Mouse (Mus musculus) liver, embryonic 15.5 days (tissue): Measurements from ENCODE around the gene Tmem52b. TPM values are rescaled to one million over a fixed set of nuclear protein-coding genes. Genes with fewer than 3 reads are reported as not detected.

Source experiments
- ATAC-seq: fragments of 200-750 bp; cut with Nextera tagmentation; 2 replicates; pipeline ENCODE4 v1.8.0; 2017; ENCODE audit warnings: moderate number of reproducible peaks, mild to moderate bottlenecking, moderate library complexity; ENCODE audit not compliant: insufficient read depth
- H3K27ac ChIP-seq: fragments of 300-500 bp; sonication (generic); replicated peaks from 2 replicates; pipeline ENCODE4 v1.5.1; 2015; ENCODE audit warnings: mild to moderate bottlenecking, inconsistent platforms
- H3K27me3 ChIP-seq: fragments of 300-500 bp; sonication (generic); 2 replicates; pipeline ENCODE4 v1.6.1; 2015; ENCODE audit warnings: mild to moderate bottlenecking, inconsistent platforms
- H3K36me3 ChIP-seq: fragments of 300-500 bp; sonication (generic); replicated peaks from 2 replicates; pipeline ENCODE4 v1.6.1; 2015; ENCODE audit warnings: moderate library complexity, mild to moderate bottlenecking, inconsistent platforms
- H3K4me1 ChIP-seq: fragments of 300-500 bp; sonication (generic); replicated peaks from 2 replicates; pipeline ENCODE4 v1.6.1; 2015; ENCODE audit warnings: inconsistent platforms
- H3K4me2 ChIP-seq: fragments of 300-500 bp; sonication (generic); 2 replicates; pipeline ENCODE4 v1.6.1; 2015; ENCODE audit warnings: moderate library complexity, mild to moderate bottlenecking, inconsistent platforms
- H3K4me3 ChIP-seq: fragments of 300-500 bp; sonication (generic); replicated peaks from 2 replicates; pipeline ENCODE4 v1.5.1; 2015; ENCODE audit warnings: mild to moderate bottlenecking, inconsistent platforms
- H3K9ac ChIP-seq: fragments of 300-500 bp; sonication (generic); 2 replicates; pipeline ENCODE4 v1.6.1; 2015; ENCODE audit warnings: moderate library complexity, mild to moderate bottlenecking, inconsistent platforms
- H3K9me3 ChIP-seq: fragments of 300-500 bp; sonication (generic); replicated peaks from 2 replicates; pipeline ENCODE4 v1.6.1; 2016; ENCODE audit warnings: inconsistent platforms
- WGBS: fragments of 180-500 bp; shearing (Covaris S2); methylation state at CpG from one replicate; pipeline ENCODE4 v1.1.7; 2015; ENCODE audit warnings: mixed read lengths; ENCODE audit not compliant: insufficient replicate concordance; 5-methylcytosine and 5-hydroxymethylcytosine counted together
- polyA plus RNA-seq: library from polyadenylated mRNA; unstranded; fragments of >200 nt; fragmentation: Nextera tagmentation; extraction: Ambion mirVana; gene quantifications from 2 replicates; pipeline ENCODE4 v1.2.1, GENCODE M21; 2015

Tmem52b gene
- polyA plus RNA-seq, 1 experiment from 2014 or later, result 0.02 TPM

GRCm38 (mm10) chr6:129532556-129532941 is 20.2 kb downstream of the Tmem52b start:
- H3K4me2 ChIP-seq, result peak overlapping the region; percentile 87
- 36% methylated on average over 7 of the region's 7 CpGs for WGBS
- H3K4me1 ChIP-seq, result peaks cover 30% of the 10 kb centered on the region
- H3K27ac ChIP-seq, result peak overlapping the region; percentile 79
- peaks cover 11% of the 10 kb centered on the region for H3K36me3 ChIP-seq
- no peaks in the 10 kb centered on the region for H3K27me3 ChIP-seq
- H3K4me3 ChIP-seq, result peak overlapping the region; percentile 80
- H3K9me3 ChIP-seq, result no peaks in the 10 kb centered on the region
- ATAC-seq, result peak; percentile 34
- H3K9ac ChIP-seq, result peak overlapping the region; percentile 78

DNA sequence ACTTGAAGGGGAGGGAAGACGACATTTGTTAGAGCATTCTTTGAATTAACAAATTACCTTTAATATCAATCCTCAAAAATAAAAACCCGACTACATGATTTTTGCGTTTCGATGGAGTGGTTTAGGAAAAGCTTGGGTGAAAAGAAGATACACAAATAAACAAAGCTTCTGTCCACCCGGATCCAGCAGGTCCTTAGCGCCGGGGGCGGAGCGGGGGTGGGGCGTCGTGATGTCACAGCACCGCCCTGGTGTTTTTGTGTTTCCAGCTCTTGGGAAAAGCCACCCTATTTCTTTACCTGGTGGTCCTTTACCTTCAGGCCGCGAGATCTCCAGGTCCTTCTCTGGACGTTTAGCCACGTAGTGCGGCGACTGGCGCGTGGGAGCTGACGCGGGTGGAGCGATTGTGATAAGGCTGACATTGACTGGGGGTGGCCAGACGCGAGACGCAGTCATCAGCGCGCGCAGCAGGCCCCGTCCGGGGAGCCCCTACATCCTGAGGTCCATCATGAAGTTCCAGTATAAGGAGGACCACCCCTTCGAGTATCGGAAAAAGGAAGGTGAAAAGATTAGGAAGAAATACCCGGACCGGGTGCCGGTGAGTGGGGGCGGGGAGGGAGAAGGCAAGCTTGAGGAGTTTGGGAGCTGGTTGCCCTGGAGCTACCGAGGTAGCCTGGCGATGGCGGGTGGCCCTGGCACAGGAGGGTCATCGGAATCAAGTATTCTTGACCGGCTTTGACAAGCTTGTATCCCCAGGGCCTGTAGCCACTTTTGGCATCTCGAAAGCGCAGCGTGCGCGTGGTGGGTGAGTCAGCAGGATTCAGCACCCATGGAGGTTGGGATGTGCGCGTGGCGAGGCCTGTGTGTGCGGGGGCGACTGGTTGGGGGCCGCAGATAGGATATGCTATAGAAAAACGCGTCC is 20.8 kb downstream of the Tmem52b start, which contains the start of gene Gabarapl1:
Gene Gabarapl1, plus strand, starts transcription at position 219 of the 919 bp plus-strand sequence.
- peaks cover 16% of the 10 kb centered on the region for H3K36me3 ChIP-seq
- H3K4me3 ChIP-seq, result peak within 1 kb of the TSS; percentile 80
- WGBS, result under 1% methylated on average over 55 of the region's 55 CpGs
- peak; percentile 82 for ATAC-seq
- peaks cover 30% of the 10 kb centered on the region for H3K4me1 ChIP-seq
- peak within 1 kb of the TSS; percentile 87 for H3K4me2 ChIP-seq
- peak within 1 kb of the TSS; percentile 79 for H3K27ac ChIP-seq
- peak within 1 kb of the TSS; percentile 78 for H3K9ac ChIP-seq
- H3K9me3 ChIP-seq, result no peaks in the 10 kb centered on the region
- H3K27me3 ChIP-seq, result no peaks in the 10 kb centered on the region

DNA sequence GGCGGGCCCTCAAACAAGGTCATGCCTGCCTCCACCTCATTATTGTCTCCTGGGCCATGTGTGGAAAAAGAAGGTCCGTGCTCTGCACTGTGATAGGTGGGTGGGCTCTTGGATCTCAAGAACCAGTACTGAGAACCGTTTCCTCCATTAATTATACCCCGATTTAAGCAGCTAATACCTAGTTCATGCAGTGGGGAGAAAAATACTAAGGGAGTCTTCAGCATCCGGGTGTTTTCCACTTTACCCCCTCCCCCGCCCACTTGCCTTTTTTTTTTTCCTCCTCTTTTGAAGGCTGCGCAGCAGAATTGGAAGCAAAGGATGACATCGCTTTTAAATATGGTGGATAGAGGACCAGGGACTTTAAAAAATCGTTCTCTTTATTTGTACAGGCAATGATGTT is 21.7 kb downstream of the Tmem52b start:
- Histone ChIP-seq H3K9ac (peak overlapping the region; percentile 78), H3K4me3 (peak overlapping the region; percentile 80), H3K27me3 (no peaks in the 10 kb centered on the region), H3K4me1 (peaks cover 30% of the 10 kb centered on the region), H3K27ac (peak overlapping the region; percentile 79; the same call in 1 of the 2 replicates), H3K36me3 (peaks cover 25% of the 10 kb centered on the region), H3K4me2 (peak overlapping the region; percentile 87), H3K9me3 (no peaks in the 10 kb centered on the region)
- no peak for ATAC-seq
- 4% methylated on average over 9 of the region's 9 CpGs for WGBS

DNA sequence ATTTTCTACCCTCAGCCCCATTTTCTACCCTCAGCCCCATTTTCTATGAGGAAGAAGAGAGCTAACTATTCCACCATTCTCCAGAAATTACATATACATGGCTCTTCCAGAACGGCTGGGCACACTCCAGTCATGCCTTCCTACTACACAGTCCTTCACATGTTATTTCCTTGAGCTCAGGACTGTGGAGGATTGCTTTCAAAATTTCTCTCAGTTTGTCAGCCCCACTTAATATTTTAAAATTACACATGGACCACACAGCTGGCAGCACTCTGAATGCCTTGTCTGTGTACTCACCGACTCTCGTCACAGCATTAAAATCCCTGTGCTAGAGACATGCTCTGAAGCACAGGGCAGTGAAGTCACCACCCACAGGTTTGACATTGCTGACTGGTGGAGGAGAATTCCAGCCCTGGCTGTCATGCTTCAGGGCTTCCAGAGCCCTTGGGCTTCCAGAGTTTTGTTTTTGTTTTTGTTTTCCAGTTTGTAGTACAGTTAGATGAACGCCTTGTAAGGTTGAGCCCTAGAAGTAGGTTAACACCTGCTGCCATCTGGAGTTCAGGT is 22.4 kb downstream of the Tmem52b start:
- H3K4me3 ChIP-seq, result peak overlapping the region; percentile 80
- peak overlapping the region; percentile 87 for H3K4me2 ChIP-seq
- peaks cover 30% of the 10 kb centered on the region for H3K4me1 ChIP-seq
- no peak overlapping the region for H3K27ac ChIP-seq
- no peaks in the 10 kb centered on the region for H3K27me3 ChIP-seq
- peak overlapping the region; percentile 78 for H3K9ac ChIP-seq
- no peak for ATAC-seq
- 57% methylated on average over 4 of the region's 4 CpGs for WGBS
- H3K9me3 ChIP-seq, result no peaks in the 10 kb centered on the region
- H3K36me3 ChIP-seq, result peaks cover 31% of the 10 kb centered on the region

DNA sequence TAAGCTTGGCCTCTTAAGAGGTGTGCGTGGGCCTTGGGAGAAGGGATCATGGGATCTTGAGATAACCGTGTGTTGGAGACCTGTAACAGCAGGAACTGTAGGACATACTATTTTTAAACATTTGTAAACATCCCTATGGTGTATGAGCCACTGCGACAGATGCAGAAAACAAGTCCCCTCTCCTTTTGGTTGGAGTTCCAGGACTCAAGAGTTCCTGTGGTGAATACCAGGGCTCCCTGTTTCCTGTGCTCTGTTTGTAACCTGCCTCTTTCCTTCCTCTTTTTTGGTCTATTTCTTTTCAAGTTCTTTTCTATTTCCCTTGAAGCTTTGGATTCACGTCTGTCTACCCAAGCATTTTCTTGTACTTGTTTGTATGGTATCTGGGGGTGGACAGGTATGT is 23.4 kb downstream of the Tmem52b start:
- Histone ChIP-seq H3K4me1 (peaks cover 30% of the 10 kb centered on the region), H3K27ac (no peak overlapping the region), H3K4me3 (no peak overlapping the region), H3K9me3 (no peaks in the 10 kb centered on the region), H3K4me2 (peak overlapping the region; percentile 87), H3K27me3 (no peaks in the 10 kb centered on the region), H3K9ac (no peak overlapping the region), H3K36me3 (peaks cover 42% of the 10 kb centered on the region)
- ATAC-seq, result no peak
- 24% methylated on average over 4 of the region's 4 CpGs for WGBS

GRCm38 (mm10) chr6:129538555-129538954 is 26.2 kb downstream of the Tmem52b start:
- no peak overlapping the region for H3K9ac ChIP-seq
- peaks cover 25% of the 10 kb centered on the region for H3K4me1 ChIP-seq
- WGBS, result 76% methylated on average over 6 of the region's 6 CpGs
- H3K4me2 ChIP-seq, result no peak overlapping the region
- H3K27ac ChIP-seq, result no peak overlapping the region
- no peaks in the 10 kb centered on the region for H3K27me3 ChIP-seq
- no peak for ATAC-seq
- H3K9me3 ChIP-seq, result no peaks in the 10 kb centered on the region
- peaks cover 61% of the 10 kb centered on the region for H3K36me3 ChIP-seq
- H3K4me3 ChIP-seq, result no peak overlapping the region

GRCm38 (mm10) chr6:129541931-129542330 is 29.6 kb downstream of the Tmem52b start:
- Histone ChIP-seq H3K36me3 (peaks cover 54% of the 10 kb centered on the region), H3K27ac (no peak overlapping the region)

DNA sequence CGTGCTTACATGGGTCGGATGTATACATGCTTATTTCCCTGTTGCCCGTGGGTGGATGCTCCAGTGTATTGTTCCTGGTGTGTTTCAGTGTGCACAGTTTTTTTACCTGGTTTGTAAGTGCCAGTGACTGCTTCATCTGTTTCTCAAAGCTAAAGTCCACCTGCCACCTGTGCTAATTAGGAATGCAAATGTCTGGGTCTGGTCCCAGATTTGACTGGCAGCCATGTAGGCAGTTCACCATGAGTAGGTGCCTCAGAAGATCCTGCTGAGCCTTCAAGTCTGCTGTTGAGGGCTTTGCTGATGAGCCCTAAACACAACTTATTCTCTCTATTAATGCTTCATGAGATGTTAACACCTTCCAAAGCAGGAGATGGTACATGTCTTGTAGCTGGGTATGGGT is 30.2 kb downstream of the Tmem52b start:
- no peaks in the 10 kb centered on the region for H3K27me3 ChIP-seq
- WGBS, result 81% methylated on average over 3 of the region's 3 CpGs
- H3K9me3 ChIP-seq, result no peaks in the 10 kb centered on the region
- H3K4me2 ChIP-seq, result no peak overlapping the region
- H3K27ac ChIP-seq, result no peak overlapping the region
- no peak for ATAC-seq
- H3K4me1 ChIP-seq, result no peaks in the 10 kb centered on the region
- H3K36me3 ChIP-seq, result peaks cover 50% of the 10 kb centered on the region
- H3K4me3 ChIP-seq, result no peak overlapping the region
- no peak overlapping the region for H3K9ac ChIP-seq

More at GRCm38 (mm10) chr6:129541931-129542330, 29.6 kb downstream of the Tmem52b start:
- no peak for ATAC-seq
- Histone ChIP-seq H3K27me3 (no peaks in the 10 kb centered on the region), H3K4me2 (no peak overlapping the region), H3K9ac (no peak overlapping the region), H3K9me3 (no peaks in the 10 kb centered on the region), H3K4me1 (no peaks in the 10 kb centered on the region), H3K4me3 (no peak overlapping the region)
- WGBS, result 83% methylated on average over 9 of the region's 9 CpGs

GRCm38 (mm10) chr6:129543709-129544606 is 31.6 kb downstream of the Tmem52b start:
- no peak overlapping the region for H3K9ac ChIP-seq
- H3K27me3 ChIP-seq, result no peaks in the 10 kb centered on the region
- H3K36me3 ChIP-seq, result peaks cover 37% of the 10 kb centered on the region
- H3K27ac ChIP-seq, result no peak overlapping the region
- 0 out of 2 replicates have a peak, but pooled peaks cover 2% of the 10 kb centered on the region for H3K4me1 ChIP-seq
- H3K9me3 ChIP-seq, result no peaks in the 10 kb centered on the region
- no peak overlapping the region for H3K4me2 ChIP-seq
- no peak for ATAC-seq
- WGBS, result 60% methylated on average over 6 of the region's 6 CpGs
- H3K4me3 ChIP-seq, result no peak overlapping the region

DNA sequence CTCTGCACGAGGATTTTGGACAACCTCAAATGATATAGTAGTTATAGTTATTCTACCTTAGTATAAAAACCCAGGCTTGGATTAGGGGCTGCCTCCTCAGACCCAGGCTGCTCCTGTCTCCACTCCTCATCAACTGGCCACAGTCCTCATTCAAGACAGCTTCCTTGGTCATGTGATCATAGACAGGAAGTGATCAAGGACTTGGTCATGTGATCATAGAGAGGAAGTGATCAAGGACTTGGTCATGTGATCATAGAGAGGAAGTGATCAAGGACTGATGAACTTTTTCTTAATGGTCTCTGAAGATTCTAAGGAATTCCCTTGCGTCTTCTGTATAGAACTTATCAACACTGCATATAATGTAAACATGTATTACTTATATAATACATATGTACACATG is 34.9 kb downstream of the Tmem52b start:
- H3K4me2 ChIP-seq, result no peak overlapping the region
- 71% methylated on average over 2 of the region's 2 CpGs for WGBS
- no peaks in the 10 kb centered on the region for H3K27me3 ChIP-seq
- H3K4me1 ChIP-seq, result 0 out of 2 replicates have a peak, but pooled peaks cover 2% of the 10 kb centered on the region
- ATAC-seq, result no peak
- no peak overlapping the region for H3K9ac ChIP-seq
- H3K27ac ChIP-seq, result no peak overlapping the region
- H3K4me3 ChIP-seq, result no peak overlapping the region
- no peaks in the 10 kb centered on the region for H3K9me3 ChIP-seq
- peaks cover 5% of the 10 kb centered on the region; the same call in 1 of the 2 replicates for H3K36me3 ChIP-seq
